Mouse (Mus musculus) heart, postnatal 4 days (tissue): ENCODE data around the gene Tmem176a. TPM values are rescaled to one million over a fixed set of nuclear protein-coding genes. Genes with fewer than 3 reads are reported as not detected.
A peak's percentile ranks its signal among the peaks of the same experiment; 100 is the strongest.
"Not testable (repeated sequence)": the region's sequence is repeated elsewhere in the genome, so short reads cannot be mapped to it uniquely, and the experiment has no call there.

Source experiments
- DNase-seq: peaks from one replicate; pipeline ENCODE4 v3.0.0; 2021
- total RNA-seq, 2 experiments: library from RNA; stranded (reverse); gene quantifications; 2 replicates each; pipeline ENCODE4 v1.2.3; 2021

Gene Tmem176a
- 10 to 100 TPM; 33.6 to 34.8 TPM for total RNA-seq

DNA sequence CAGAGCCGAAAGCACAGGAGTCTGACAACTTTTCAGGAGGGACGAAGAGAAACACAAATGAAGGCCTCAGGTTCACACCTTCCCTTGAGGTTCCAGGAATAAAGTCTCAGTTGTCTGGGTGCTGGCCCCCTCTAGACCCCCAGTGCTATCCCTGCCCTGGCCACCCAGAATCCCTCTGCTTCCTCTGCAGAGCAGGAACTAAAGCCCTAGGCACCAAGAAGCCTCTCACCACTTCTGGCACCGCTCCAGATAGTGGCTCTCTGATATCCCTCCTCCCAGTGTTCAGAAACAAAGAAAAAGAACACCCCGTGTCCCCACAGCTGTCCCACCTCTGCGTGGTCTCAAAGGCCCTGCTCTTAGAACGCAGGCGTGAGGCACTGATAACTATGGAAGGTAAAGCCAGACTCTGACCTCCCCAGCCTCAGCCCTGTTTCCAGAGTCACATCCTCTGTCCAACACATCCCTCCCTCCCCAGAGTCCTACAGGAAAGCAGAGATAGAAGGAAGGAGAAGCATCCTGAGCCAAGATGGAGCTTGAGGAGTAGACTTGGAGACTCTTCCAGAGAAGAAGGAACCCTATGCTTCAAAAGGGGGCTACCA is at the start of gene Tmem176a:
Tmem176a (plus strand) TSS at position 549 of the 599 bp plus-strand sequence.
- DNase-seq, result peak; percentile 67

DNA sequence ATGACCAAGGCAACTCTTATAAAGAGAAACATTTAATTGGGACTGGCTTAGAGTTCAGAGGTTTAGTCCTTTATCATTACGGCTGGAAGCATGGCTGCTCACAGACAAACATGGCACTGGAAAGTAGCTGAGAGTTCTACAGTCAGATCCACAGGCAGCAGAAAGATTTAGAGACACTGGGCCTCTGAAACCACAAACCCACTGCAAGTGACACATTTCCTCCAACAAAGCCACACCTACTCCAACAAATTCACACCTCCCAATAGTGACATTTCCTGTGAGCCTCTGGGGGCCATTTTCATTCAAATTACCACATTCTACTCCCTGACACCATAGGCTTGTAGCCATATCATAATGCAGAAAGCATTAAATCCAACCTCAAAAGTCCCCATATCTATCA is 38.8 kb upstream of the Tmem176a start:
- no peak for DNase-seq

DNA sequence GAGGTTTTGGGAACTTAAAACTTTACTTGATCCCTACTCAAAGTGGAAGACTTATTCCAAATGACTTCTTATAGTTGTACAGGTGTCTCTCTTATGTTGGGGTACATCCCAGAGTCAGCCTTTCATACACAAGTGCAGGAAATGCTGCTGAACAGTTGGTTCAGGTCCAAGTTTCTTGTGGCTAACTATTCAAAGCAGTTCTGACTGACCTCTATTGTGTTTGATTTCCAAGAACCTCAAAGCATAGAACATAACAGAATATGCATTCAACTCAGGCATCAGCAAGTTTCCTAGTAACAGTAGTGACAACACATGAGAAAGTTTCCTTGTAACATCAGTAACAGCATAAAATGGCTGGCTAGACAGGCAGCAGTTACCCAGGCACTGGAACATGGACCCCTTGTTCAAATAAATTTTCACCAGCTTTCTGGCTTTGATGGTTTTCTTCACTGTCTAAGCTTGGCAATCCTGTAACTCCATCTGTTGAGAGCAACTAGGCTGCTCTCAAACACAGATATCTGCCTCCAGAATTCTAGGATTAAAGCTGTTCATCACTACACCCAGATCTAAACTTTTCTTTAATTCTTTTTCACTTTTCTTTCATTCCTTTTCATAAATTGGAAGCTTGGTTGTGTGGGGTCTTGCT is 37.2 kb upstream of the Tmem176a start:
- no peak for DNase-seq

DNA sequence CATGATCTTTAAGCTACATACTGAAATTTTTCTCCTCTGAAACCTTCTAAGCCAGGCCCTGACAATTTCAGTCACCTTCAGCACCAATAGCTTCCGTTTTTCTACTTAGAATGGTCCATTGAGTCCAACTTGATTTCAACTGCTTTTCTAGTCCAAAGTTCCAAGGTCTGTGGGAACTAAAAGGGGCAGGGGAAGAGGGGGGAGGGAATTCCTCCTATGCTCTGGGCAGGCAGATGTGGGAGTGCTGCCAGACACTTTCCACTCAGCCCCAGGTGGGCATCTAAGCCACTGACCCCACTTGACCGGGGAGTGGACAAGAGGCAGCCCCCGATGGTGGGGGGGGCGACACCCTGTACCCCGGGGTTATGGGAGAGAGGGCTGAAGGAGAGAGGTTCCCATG is 36.4 kb upstream of the Tmem176a start:
- DNase-seq, result no peak

DNA sequence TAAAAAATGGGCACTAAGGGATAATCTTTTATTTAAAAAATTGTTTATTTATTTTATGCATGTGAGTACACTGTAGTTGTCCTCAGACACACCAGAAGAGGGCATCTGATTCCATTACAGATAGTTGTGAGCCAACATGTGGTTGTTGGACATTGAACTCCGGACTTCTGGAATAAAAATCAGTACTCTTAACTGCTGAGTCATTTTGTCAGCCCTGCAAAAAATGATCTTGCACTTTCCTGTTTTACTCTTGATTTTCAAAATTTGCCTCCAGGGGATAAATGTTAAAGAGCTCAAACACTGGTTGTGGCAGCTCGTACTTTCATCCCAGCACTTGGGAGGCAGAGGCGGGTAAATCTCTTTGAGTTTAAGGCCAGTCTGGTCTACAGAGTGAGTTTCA is 34.0 kb upstream of the Tmem176a start:
- no peak for DNase-seq

DNA sequence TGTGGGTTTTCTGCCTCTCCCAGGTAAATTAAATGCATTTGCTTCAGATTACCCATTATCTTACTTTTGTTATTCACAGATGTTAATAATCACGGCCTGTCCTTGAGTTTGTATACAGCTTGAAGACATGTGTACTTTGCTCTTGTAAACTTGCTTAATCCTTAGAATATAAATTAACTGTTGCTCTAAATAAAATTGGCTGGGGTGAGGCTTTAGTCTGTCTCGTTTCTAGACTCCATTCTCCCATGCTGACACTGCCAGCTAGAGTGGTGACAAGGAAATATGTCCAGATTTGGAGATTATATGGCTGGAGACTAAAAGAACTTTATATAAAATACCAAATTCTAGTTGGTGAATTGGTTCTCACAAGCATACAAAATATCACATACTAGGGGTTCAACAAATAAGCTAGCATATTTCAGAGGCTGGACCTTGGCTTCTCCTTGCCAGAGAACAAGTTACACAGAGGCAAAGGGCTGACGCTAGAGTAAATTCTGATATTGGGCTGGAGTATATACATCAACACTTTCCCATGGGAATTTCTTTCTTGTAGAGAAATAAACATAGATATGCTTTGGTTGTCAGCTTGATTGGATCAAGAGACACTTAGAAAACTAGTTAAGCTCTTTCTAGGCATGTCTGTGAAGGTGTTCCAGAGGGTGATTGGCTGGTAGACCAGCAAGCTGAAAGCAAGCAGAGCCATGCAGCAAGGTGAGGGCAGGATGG is 31.1 kb upstream of the Tmem176a start:
- no peak for DNase-seq

DNA sequence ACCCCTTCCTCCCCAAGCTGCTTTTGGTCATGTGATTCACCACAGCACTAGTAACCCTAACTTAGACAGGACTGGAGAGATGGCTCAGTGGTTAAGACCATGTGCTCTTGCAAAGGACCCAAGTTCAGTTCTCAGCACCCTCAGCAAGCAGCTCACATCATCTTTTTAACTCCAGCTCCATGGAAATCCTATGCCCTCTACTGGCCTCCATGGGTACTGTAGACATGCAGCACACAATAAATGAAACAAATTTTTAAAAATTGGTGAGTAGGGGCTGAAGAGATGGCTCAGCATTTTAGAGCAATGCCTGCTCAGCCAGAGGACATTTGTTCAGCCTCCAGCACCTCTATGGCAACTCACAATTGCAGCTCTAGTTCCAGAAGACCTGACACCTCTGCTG is 25.7 kb upstream of the Tmem176a start:
- no peak for DNase-seq

DNA sequence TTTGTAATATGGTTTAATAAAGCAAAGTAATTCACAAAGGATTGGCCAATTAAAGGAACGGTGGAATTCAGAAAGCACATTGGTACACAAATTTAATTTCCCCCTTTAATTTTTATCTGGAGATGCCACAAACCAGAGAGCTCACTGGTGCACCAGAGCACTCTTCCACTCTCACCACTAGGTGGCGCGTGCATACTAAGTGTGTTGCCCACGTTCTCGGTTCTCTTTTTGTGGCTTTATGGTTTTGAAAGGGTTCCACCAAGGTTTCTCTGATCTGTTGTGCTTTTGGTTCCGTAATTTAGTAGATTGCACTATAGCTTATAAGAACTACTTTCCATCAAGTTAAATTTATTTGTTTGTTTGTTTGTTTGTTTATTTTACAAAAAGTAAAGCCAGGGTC is 22.9 kb upstream of the Tmem176a start:
- DNase-seq, result peak; percentile 79

DNA sequence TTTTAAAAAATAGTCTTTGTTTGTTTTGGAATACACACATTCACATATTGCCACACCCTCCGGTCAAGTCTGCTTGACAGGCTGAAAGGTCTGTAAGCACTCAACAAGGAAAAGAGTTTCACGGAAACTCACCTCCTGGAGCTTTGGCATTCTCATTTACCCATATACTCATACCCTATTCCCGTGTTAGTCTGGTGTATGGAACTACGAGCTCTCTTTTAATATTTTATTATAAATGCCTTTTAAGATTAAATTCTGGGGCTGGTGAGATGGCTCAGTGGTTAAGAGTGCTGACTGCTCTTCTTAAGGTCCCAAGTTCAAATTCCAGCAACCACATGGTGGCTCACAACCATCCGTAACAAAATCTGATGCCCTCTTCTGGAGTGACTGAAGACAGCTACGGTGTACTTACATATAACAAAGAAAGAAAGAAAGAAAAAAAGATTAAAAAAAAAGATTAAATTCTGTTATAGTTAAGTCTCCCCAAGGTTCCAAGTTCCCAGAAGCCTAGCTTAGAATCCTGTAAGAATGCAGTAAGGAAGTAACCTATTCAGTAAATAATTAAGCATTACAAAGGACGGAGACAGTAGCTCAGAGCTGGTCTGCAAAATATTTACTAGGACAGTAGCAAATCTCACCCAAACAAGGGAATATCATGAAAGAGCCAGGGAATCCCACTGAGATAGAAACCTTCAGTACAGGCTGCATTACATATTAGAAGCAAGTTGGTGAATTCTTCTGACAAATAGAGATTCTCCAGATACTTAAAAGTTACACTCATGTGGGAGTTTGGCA is 18.5 kb upstream of the Tmem176a start:
- not testable (repeated sequence) for DNase-seq

DNA sequence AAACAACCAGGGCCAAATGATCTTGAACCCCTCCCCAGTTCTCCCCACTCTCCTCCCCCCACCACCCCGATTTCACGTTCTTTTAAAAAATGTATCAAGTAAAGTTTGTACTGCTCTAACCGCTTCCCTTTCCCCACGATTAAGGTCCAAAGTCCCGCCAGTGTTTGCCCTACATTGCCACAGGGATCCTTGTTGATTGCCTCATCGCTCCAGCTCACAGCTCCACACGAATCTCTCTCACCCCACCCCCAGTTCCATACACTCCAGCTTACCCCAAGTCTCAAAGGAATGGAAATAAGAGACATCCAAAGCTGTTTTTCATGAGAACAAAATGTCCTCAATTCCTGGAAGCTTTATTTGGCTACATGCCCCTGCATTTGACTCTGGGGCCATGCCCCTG is 15.7 kb upstream of the Tmem176a start:
- DNase-seq, result no peak

DNA sequence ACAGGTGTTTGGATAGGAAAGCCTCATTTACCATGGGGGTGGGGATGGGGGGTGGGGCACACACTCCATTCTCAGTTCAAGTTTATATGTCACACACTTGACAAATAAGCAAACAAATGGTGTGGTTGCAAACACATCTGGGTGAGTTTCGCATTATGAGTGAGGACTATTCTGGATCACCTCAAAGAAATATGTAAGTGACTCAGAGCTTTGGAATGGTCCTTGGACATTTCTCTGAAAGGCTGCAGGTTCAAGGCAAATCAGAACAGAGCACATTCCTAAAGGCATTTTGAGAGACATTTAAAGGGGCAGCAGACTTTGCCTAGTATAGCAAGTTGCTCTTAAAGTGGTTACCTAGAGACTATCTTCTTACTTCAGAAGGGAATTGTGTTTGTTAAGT is 11.7 kb upstream of the Tmem176a start:
- DNase-seq, result no peak

DNA sequence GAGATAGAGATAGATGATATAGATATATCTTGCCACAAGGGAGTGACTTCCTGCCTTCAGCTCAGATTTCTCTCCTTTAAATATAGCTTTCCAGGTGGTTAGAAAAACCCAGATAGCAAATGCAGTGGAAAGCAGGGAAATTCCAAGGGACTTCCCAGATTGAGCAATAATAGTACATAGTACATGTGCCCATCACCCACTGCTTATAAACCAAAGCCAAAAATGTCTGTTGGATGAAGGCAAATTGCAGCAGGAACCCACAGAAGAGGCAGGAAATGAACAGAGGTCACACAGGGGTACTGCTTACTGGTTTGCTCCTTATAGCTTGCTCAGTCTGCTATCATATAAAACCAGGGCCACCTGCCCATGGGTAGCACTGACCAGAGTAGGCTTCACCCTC is 11.1 kb upstream of the Tmem176a start:
- no peak for DNase-seq

DNA sequence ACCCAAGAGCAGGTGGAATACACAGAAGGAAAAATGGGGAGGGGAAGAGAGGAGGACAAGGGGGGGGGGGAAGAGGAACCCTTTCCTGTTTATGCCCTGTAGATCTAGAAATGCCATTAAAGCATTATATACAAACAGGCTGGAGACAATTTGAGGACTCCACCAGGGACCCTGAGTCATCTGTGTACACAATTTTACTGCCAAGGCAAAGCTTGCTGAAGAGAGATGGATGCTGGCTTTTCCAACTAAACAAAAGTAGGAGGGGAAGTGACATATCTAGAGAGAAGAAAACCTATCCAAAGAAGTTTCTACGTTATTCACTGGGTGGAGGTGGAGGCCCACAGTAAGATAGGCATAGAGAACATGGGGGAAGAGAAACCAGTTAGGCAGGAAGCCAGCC is 10.5 kb upstream of the Tmem176a start:
- no peak for DNase-seq

DNA sequence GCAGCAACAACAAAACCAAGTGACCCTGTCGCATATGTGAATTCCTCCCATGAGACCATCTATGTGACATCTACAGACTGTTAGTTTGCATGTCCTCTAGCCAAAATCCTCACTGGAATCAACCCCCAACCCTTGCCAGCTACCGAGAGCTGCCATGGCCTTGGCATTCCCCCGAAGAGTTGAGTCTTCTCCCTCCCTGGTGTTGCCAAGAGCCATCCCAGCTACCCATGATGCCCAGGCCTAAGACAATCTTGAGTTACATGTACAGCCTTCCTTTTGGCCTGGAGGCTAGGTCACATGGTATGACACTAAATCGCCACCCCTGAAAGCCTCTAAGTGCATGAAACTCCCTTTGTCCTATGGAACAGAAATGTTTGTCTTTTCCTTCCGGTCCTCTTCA is 9.6 kb upstream of the Tmem176a start:
- DNase-seq, result no peak

DNA sequence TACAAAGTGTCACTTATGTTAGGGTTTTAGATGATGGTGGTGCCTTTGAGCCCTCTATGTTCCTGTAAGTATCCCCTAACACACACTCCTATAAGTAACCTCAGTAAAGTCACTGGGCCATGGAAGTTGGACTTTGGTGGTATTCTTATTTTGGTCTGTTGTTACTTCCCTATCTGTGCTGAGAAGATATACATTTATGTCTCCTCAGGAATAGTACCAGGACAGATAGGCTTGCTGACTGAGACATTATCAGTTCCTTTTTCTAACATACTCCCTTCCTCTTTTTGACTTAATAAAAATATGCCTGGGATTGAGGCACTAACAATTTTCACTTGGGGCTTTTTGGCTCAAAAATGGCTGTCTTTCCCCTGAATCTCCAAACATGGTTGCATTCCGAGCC is 8.3 kb upstream of the Tmem176a start:
- DNase-seq, result no peak

DNA sequence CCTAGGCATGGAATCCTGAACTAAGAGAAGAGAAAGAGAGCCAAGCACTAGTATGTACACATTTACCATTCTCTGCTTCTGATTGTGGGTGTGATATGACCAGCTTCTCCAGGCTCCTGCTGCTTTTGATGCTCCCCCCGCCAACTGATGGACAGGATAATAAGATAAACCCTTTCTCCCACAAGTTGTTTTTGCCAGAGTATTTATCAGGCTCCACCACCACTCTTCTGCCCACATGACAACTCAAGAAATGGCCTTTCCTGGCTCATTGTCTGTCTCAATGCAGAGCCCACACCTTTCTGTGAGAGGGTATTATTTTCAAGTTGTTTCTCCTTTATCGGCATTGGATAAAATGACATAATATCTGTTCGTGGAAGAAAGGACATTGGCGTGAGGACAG is 7.2 kb upstream of the Tmem176a start:
- DNase-seq, result no peak

DNA sequence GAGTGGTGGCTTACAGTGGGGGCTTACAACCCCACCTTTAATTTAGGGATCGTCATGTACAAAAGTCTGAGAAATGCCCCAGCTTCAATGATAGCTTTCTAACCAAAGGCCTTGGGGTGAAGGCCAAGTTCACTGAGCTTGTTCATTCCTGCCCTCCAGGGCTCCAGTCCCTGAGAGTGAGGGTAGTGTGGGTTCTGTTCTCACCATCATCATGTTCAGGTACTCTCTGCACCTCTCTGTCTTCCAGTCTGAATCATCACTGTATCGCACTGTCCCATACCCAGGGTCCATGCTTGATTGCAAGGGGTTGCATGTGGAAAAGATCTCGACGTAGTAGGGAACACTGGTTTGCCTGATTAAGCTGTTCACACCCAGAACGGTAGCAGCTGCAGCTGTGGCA is 5.5 kb upstream of the Tmem176a start:
- no peak for DNase-seq

DNA sequence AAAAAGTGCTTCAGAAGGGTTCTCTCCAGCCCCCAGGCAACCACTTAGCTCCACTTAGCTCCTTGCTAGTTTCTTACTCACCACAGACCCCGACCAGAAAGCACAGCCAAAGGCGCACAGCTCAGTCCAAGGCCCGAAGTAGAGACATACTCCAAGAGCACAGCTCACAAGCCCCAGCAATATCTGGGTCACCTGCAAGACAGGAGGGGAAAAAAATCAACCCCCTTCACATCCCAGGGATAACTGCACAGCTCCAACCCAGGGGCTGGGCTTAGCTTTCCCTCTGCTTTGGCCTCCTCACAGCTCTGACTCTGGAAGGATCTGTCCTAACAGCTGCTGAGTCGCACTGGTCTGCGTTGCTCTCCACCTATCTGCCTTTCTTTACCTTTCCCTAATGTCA is 4.6 kb upstream of the Tmem176a start:
- DNase-seq, result no peak

DNA sequence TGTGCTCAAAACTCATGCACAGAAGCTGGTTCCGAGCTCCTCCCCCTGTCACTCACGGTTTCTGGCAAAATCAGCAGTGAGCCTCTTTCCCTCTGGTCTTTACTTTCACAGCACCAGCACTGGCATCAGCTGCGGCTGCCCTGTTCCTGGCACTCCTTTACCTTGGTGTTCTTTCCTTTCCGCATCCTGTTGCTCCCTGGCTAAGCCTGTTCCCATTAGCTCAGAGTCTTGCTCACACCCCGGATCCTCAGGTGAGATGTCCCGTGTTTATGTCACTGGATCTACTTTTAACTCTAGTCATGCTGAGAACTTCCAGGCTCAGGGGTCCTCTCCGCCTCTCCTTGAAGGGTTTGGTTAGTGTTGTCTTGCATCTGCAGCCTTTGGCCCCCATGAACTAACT is 3.2 kb upstream of the Tmem176a start:
- DNase-seq, result no peak

DNA sequence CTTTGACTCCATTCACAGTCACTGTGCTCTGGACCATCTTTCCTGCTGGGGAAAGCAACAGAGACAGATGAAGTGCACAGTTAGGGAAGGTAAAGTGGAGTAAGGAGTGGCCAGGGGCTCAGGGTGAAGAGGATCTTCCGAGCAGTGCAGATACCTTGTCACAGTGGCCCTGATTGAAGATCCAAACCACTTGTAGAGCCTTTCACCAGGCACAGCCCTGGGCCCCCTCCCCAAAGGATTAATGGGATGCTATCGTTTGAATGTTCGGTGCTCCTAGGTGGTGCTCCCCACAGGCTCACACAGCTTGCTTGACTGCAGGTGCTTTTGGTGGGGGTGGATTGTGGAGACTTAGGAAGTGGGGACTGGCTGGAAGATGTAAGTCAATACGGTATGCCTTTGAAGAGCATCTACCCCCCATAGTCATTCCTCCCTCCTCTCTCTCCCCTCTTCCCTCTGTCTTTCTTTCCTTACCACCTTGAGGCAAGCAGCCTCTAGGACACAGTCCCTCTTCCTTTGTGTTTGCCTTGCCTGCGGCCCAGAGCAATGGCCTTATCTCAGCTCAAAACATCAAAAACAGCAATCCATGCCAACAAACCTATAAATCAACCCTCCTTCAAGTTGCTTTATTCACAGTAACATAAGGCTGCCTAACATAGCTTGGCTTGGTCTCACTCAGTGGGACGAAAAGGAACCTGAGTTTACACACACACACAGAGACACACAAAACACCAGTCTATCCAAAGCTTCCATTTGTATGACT is 2.2 kb upstream of the Tmem176a start:
- no peak for DNase-seq

DNA sequence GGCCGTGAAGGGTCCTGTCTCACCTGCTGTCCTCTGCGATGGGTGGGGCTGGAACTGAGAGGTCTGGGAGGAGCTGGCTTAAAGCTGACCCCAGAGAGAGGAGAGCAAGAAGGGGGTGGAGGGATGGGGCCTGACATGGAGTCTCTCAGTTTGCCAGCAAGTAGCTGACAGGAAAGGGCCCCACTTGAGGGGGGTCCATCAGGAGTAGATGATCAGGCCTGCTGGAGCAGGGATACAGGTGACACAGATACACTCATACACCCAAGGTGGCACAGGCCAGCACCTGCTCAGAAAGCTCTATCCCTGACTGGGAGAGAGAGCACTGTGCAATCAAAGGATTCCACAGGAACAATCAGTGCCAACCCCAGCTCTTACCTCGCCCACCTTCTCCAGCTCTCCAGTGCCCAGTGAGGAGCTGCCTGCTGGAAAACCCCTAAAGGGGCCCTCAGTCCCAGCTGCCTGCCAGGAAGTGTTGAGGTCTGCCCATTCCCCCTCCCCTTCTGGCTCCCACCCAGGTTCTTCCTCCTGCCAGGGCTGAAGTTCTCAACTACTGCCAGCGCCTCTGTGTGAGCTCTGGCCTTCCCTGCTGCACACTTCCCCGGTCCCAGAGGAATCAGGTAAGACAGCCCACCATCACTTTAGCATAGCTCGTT is 380 bp downstream of the Tmem176a start, which contains the start of gene Tmem176b:
Tmem176b (minus strand) TSS at position 524 of the 653 bp plus-strand sequence.
- DNase-seq, result peak; percentile 98
